Mouse (Mus musculus): ENCODE results near the gene Gm10521.

- TF ChIP-seq CTCF (IDR thresholded peaks at IDR 0.05; ENCODE audit: low read depth) (no peak), EP300 (optimal IDR thresholded peaks at IDR 0.05) (no peak)
Measured at GRCm38 (mm10) chr1:171921641-171922040, 26.2 kb downstream of the Gm10521 start.

All from stomach, postnatal 0 days (tissue).